Mouse (Mus musculus): ENCODE results near the gene Ice2. TPM values are rescaled to one million over a fixed set of nuclear protein-coding genes. Genes with fewer than 3 reads are reported as not detected.

Ice2 gene
- polyA plus RNA-seq (2015; fragmentation: Nextera tagmentation; extraction: Ambion mirVana): 20.0 and 22.2 TPM in 2 replicates

DNA sequence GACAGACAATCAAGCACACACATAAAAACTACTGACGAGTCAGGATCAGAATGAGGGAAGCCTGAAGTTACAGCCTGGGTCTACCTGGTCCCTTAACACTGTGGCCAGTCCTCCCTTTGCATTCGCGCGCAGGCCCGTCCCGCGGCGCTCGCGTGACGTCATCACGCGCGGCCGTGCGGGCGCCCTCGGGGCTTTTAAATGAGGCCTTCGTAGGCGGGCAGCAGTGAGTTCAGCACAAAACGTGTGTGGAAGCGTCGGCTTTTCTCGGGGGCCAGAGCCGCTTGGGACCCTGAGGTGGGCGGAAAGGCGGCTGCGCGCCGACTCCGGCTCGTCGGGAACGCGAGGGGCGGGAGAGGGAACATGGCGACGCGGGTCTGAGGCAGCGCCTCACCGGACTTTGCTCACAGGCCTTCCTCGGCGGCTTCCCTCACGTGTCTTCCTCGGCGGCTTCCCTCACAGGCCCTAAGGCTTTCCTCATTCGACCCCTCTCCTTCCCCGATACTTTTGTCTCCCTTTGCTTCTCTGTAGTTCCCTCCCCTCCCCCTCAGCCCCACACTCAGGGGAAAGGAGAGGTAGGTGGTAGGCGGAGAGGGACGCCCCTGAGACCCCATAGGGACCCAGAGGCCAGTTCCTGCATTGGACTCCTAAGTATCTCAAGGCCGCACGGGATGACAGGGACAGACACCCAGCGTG, at the start of gene Ice2:
Ice2 (plus strand) TSS at position 147 of the 693 bp plus-strand sequence.
- ATAC-seq (ENCODE audit: low FRiP score, low read depth): peak; percentile 88
- Histone ChIP-seq H3K4me1 (peaks cover 10% of the 10 kb centered on the region), H3K27ac (peak within 1 kb of the TSS; percentile 91), H3K4me3 (peak within 1 kb of the TSS; percentile 71), H3K4me2 (replicated peaks) (peak within 1 kb of the TSS; percentile 83), H3K27me3 (no peaks in the 10 kb centered on the region), H3K9ac (peak within 1 kb of the TSS; percentile 82), H3K9me3 (no peaks in the 10 kb centered on the region), H3K36me3 (0 out of 2 replicates have a peak, but pooled peaks cover 3% of the 10 kb centered on the region)
- under 1% methylated on average over 43 of the region's 53 CpGs for WGBS

DNA sequence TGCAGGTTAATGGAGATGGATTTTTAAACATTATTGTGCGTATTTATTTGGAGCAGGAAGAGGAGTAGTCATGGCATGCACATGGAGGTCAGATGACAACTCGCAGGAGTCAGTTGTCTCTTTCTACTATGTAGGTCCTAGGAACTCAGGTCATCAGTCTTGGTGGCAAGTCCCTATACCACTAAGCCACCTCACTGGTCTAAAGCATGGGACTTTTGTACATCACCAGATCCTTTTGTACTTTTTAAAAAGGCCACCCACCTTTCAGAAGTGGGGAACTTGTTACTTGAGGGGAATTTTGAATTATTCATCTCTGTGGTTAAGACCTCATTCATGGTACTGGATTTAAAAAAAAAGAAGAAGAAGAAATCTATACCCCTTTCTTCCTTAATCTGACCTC, 48.2 kb upstream of the Ice2 start:
- Histone ChIP-seq H3K9ac (no peak overlapping the region), H3K36me3 (no peaks in the 10 kb centered on the region), H3K27me3 (peaks cover 87% of the 10 kb centered on the region), H3K4me2 (replicated peaks) (no peak overlapping the region), H3K9me3 (no peaks in the 10 kb centered on the region), H3K4me1 (peaks cover 16% of the 10 kb centered on the region), H3K27ac (no peak overlapping the region), H3K4me3 (no peak overlapping the region)
- WGBS: 93% methylated on average over 2 of the region's 2 CpGs
- no peak for ATAC-seq (ENCODE audit: low FRiP score, low read depth)

DNA sequence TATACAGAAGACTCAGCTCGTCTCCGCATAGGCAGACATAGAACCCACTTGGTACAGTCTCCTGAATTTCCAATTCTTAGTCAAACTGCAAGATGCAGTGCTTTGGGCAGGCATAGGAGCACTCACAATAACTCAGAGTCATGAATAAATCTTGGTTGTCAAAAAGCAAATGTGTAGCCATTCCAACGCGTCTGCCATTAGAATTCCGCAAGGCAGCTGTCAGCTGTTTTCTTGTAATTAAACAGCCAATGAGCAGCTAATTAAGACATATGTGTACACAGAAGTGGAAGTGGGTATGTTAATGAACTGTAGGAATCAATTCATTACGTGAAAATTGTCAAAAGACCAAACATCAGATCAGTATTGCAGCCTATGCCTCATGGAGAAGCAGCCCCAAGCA, 43.5 kb upstream of the Ice2 start:
- Histone ChIP-seq H3K4me3 (no peak overlapping the region), H3K4me2 (replicated peaks) (no peak overlapping the region), H3K4me1 (peaks cover 9% of the 10 kb centered on the region; the same call in 1 of the 2 replicates), H3K36me3 (no peaks in the 10 kb centered on the region), H3K27ac (no peak overlapping the region), H3K9ac (no peak overlapping the region), H3K27me3 (peaks cover 85% of the 10 kb centered on the region), H3K9me3 (no peaks in the 10 kb centered on the region)
- 80% methylated on average over 6 of the region's 6 CpGs for WGBS
- no peak for ATAC-seq (ENCODE audit: low FRiP score, low read depth)

DNA sequence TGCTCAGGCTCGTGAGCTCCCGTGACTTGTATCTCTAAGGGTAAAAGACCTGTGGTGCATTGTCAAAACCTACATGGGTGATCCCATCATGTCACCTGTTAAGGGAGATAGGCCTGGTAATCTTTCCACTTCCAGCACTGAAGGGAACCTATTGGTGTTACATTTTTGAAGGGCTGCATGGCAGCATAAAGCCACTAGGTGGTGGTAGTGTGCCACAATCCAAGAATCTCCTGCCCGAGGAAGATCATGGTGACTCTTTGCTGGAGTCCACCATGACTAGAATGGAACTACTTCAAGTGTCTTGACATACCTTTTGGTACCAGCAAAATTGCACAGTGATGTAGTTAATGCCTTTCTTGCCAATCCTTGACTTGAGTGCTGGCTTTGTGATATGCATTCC, 39.9 kb upstream of the Ice2 start:
- no peak overlapping the region for H3K27ac ChIP-seq

DNA sequence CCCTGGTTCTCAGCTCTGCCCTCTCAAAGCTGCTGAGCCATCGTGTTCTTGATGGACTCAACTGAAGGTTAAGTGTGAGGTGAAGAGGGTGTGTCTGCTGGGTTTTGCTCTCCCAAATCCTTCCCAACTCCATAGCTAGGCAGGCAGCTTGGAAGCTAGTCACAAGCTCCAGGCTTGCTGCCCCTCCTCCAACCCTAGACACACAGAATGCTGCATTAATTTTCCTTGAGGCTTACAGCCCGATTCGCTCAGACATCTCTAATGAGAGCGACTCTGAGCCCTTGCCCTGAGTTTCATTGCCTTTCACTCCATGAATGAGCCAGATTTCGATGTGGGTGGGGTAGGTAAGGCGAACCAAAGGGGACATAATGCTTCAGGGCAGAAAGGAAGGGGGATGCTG, 38.9 kb upstream of the Ice2 start:
- Histone ChIP-seq H3K4me1 (peaks cover 9% of the 10 kb centered on the region; the same call in 1 of the 2 replicates), H3K27ac (no peak overlapping the region), H3K4me2 (replicated peaks) (no peak overlapping the region), H3K9me3 (no peaks in the 10 kb centered on the region), H3K4me3 (no peak overlapping the region), H3K9ac (no peak overlapping the region), H3K36me3 (no peaks in the 10 kb centered on the region), H3K27me3 (peaks cover 77% of the 10 kb centered on the region)
- 61% methylated on average over 6 of the region's 6 CpGs for WGBS
- ATAC-seq (ENCODE audit: low FRiP score, low read depth): no peak

More for the DNA sequence above, 39.9 kb upstream of the Ice2 start:
- WGBS: 37% methylated on average over 3 of the region's 3 CpGs
- Histone ChIP-seq H3K36me3 (no peaks in the 10 kb centered on the region), H3K9me3 (no peaks in the 10 kb centered on the region), H3K27me3 (peaks cover 78% of the 10 kb centered on the region), H3K4me2 (replicated peaks) (no peak overlapping the region), H3K9ac (no peak overlapping the region), H3K4me1 (peaks cover 9% of the 10 kb centered on the region; the same call in 1 of the 2 replicates), H3K4me3 (no peak overlapping the region)
- no peak for ATAC-seq (ENCODE audit: low FRiP score, low read depth)

DNA sequence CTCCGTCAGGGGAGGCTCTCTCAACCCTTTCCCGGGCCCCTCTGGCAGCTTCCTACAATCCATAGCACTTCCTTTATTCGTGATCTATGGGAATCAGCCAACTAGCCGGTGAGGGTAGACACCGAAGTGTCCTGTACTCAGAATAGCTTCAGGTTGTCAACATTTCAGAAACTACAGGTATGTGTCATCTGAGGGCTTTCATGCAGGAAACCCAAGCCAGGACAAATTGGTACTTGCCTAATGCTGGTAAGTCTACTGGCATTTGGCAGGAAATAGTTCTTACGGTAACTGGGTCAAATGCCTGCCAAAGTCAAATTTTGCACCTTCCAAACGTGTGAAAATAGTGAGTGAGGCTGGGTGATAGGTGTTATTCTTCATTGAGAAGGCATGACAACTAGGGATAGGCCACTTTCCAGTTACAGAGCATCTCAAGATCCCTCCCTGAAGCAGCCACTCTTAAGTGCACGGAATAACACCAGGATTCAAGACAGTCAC, 35.7 kb upstream of the Ice2 start:
- 90% methylated on average over 8 of the region's 8 CpGs for WGBS
- no peaks in the 10 kb centered on the region for H3K36me3 ChIP-seq
- H3K27me3 ChIP-seq: peaks cover 61% of the 10 kb centered on the region
- no peak overlapping the region for H3K27ac ChIP-seq
- no peak for ATAC-seq (ENCODE audit: low FRiP score, low read depth)
- H3K9ac ChIP-seq: no peak overlapping the region
- peaks cover 14% of the 10 kb centered on the region; the same call in 1 of the 2 replicates for H3K4me1 ChIP-seq
- H3K4me2 ChIP-seq (replicated peaks): no peak overlapping the region
- no peak overlapping the region for H3K4me3 ChIP-seq
- H3K9me3 ChIP-seq: no peaks in the 10 kb centered on the region

DNA sequence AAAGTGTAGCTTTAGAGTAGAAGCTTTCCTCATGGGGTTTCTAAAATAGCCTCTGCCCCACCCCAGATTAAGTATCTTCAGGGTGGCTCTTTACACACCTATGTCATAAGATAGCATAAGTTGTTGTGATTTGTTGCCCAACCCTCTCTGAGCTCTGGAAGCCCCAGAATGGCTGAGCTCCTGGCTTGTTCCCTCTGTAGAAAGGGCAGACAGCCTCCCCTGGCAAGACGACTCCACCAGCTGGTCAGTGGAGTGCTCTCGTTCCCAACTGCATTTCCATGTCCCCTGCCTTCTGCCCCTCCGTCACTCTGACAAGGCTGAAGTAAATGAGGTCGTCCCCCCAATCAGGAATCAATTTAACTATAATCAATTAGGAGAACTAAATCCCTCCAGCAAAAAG, 34.9 kb upstream of the Ice2 start:
- no peak overlapping the region for H3K27ac ChIP-seq
- no peak overlapping the region for H3K4me2 ChIP-seq (replicated peaks)
- H3K9me3 ChIP-seq: no peaks in the 10 kb centered on the region
- H3K4me3 ChIP-seq: no peak overlapping the region
- H3K36me3 ChIP-seq: no peaks in the 10 kb centered on the region
- H3K9ac ChIP-seq: no peak overlapping the region
- ATAC-seq (ENCODE audit: low FRiP score, low read depth): no peak
- WGBS: 24% methylated on average over 4 of the region's 4 CpGs
- H3K27me3 ChIP-seq: peaks cover 62% of the 10 kb centered on the region
- H3K4me1 ChIP-seq: peaks cover 14% of the 10 kb centered on the region; the same call in 1 of the 2 replicates

DNA sequence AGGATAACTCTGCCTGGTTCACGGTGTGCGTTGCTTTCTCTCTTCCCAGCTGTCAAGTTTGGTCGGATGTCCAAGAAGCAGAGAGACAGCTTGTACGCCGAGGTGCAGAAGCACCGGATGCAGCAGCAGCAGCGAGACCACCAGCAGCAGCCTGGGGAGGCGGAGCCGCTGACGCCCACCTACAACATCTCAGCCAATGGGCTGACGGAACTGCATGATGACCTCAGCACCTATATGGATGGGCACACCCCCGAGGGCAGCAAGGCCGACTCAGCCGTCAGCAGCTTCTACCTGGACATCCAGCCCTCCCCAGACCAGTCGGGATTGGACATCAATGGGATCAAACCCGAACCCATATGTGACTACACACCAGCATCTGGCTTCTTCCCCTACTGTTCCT, 33.6 kb upstream of the Ice2 start:
- Histone ChIP-seq H3K4me2 (replicated peaks) (no peak overlapping the region), H3K9me3 (no peaks in the 10 kb centered on the region), H3K36me3 (no peaks in the 10 kb centered on the region), H3K4me3 (no peak overlapping the region), H3K27me3 (peaks cover 53% of the 10 kb centered on the region), H3K9ac (no peak overlapping the region), H3K27ac (no peak overlapping the region), H3K4me1 (peaks cover 5% of the 10 kb centered on the region; the same call in 1 of the 2 replicates)
- no peak for ATAC-seq (ENCODE audit: low FRiP score, low read depth)
- WGBS: 68% methylated on average over 16 of the region's 16 CpGs

DNA sequence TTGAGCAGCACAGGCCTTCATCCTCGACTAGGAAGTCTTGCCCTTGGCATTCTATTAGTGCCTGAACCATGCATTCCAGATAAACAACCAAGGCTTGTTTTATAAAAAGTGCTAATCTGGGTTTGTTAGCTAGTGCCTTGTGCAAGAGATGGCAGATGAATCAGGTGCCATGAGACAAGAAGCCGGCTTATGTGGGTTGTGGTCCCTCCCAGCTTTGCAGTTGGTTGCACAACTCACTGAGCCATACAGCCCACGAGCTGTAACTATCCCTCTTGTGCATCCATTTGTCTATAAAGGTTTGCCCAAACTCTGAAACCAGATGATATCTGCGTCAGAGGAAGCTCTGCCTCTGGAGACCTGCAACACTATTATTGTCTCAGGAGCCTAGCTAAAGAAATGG, 30.7 kb upstream of the Ice2 start:
- no peak overlapping the region for H3K4me3 ChIP-seq
- H3K9ac ChIP-seq: no peak overlapping the region
- H3K27ac ChIP-seq: no peak overlapping the region
- H3K9me3 ChIP-seq: no peaks in the 10 kb centered on the region
- peaks cover 35% of the 10 kb centered on the region; the same call in 1 of the 2 replicates for H3K27me3 ChIP-seq
- peaks cover 6% of the 10 kb centered on the region; the same call in 1 of the 2 replicates for H3K36me3 ChIP-seq
- ATAC-seq (ENCODE audit: low FRiP score, low read depth): no peak
- no peak overlapping the region for H3K4me2 ChIP-seq (replicated peaks)
- H3K4me1 ChIP-seq: peaks cover 5% of the 10 kb centered on the region; the same call in 1 of the 2 replicates
- WGBS: 78% methylated on average over 4 of the region's 4 CpGs

DNA sequence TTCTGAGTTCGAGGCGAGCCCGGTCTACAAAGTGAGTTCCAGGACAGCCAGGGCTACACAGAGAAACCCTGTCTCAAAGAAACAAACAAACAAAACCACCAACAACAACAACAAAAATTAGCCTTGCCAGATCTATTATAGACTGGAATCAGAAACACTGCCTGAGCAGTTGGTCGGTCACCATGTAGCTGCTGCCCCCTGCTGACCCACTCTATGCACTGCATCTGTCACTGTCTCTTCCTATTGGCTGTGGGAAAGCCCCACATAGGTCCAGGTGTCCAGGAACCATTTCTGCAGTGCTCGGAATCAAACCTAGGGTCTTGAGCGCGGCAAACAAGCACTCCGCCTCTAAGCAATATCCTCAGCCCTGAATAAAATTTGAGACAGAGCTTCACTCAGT, 29.6 kb upstream of the Ice2 start:
- H3K4me2 ChIP-seq (replicated peaks): no peak overlapping the region
- no peak overlapping the region for H3K4me3 ChIP-seq
- WGBS: 73% methylated on average over 8 of the region's 8 CpGs
- H3K9me3 ChIP-seq: no peaks in the 10 kb centered on the region
- no peak overlapping the region for H3K27ac ChIP-seq
- peaks cover 5% of the 10 kb centered on the region; the same call in 1 of the 2 replicates for H3K4me1 ChIP-seq
- H3K9ac ChIP-seq: no peak overlapping the region
- peaks cover 6% of the 10 kb centered on the region; the same call in 1 of the 2 replicates for H3K36me3 ChIP-seq
- no peak for ATAC-seq (ENCODE audit: low FRiP score, low read depth)
- H3K27me3 ChIP-seq: peaks cover 25% of the 10 kb centered on the region; the same call in 1 of the 2 replicates

DNA sequence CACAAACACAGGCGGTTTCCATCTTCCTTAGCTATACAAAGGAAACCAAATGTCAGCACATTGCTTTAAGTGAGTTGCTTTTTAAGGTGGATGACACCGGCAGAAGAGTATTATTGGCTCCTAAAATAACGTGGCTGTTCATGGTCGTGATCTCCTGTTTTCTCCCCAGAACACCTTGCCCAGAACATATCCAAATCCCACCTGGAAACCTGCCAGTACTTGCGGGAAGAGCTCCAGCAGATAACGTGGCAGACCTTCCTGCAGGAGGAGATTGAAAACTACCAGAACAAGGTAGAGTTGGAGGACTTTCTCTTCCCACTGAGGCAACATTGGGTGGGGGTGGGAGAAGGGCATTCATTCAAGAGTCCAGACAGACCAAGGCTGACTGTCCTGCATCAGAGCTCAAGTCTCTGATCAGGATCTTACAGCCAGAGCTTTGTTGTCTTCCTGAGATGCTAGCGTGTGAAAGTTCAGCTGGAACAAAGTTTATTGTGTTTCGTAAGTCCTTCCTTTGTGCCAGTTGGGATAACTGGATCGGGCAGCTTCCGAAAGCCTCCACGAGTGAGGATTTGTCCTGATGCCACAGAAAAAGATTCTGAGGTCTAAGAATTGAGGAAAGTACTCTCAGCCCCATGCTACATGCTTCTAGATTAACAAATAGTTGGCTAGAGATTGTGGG, 26.5 kb upstream of the Ice2 start:
- no peak overlapping the region for H3K27ac ChIP-seq
- peaks cover 4% of the 10 kb centered on the region; the same call in 1 of the 2 replicates for H3K4me1 ChIP-seq
- H3K27me3 ChIP-seq: peaks cover 10% of the 10 kb centered on the region; the same call in 1 of the 2 replicates
- no peak for ATAC-seq (ENCODE audit: low FRiP score, low read depth)
- no peak overlapping the region for H3K4me3 ChIP-seq
- peaks cover 11% of the 10 kb centered on the region for H3K36me3 ChIP-seq
- no peak overlapping the region for H3K9ac ChIP-seq
- 82% methylated on average over 11 of the region's 11 CpGs for WGBS
- H3K9me3 ChIP-seq: no peaks in the 10 kb centered on the region
- H3K4me2 ChIP-seq (replicated peaks): no peak overlapping the region

DNA sequence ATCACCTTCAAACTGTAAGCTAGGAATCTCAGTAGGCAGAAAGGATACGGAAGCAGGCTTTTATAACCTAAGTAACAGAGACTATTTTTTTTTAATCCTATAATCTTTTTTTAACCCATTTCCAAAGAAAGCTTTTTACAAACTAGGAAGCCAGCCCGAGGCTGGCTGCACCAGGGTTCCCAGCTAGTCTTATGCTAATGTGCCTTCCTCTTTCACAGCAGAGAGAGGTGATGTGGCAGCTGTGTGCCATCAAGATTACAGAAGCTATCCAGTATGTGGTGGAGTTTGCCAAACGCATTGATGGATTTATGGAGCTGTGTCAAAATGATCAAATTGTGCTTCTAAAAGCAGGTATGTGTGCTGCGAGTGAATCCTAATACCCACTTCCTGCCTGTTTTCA, 24.8 kb upstream of the Ice2 start:
- Histone ChIP-seq H3K9ac (no peak overlapping the region), H3K4me1 (no peaks in the 10 kb centered on the region), H3K27ac (no peak overlapping the region), H3K36me3 (peaks cover 25% of the 10 kb centered on the region), H3K4me3 (no peak overlapping the region), H3K4me2 (replicated peaks) (no peak overlapping the region), H3K27me3 (0 out of 2 replicates have a peak, but pooled peaks cover 4% of the 10 kb centered on the region), H3K9me3 (no peaks in the 10 kb centered on the region)
- ATAC-seq (ENCODE audit: low FRiP score, low read depth): no peak
- 54% methylated on average over 4 of the region's 4 CpGs for WGBS

Measured in limb, embryonic 13.5 days (tissue).